Mouse (Mus musculus) embryonic fibroblast, embryonic 13.5 days (primary cell): ENCODE measurements around the gene Furin.

Experiments
- CTCF ChIP-seq: IDR thresholded peaks from 2 replicates; pipeline ENCODE4 v1.5.1; 2011; ENCODE audit warnings: mild to moderate bottlenecking, control low read depth, low read length, moderate library complexity, borderline replicate concordance; ENCODE audit not compliant: insufficient read depth
- POLR2A ChIP-seq: IDR thresholded peaks from 2 replicates; pipeline ENCODE4 v1.6.1; 2011; ENCODE audit warnings: low read depth, mild to moderate bottlenecking, control low read depth, low read length, moderate library complexity

GRCm38 (mm10) chr7:80352920-80353319, 52.3 kb downstream of the Furin start:
- TF ChIP-seq CTCF (no peak), POLR2A (no peak)
